Mouse (Mus musculus) heart, postnatal 0 days (tissue): ENCODE data around the gene Med17. TPM values are rescaled to one million over a fixed set of nuclear protein-coding genes. Genes with fewer than 3 reads are reported as not detected.

Source experiments
- ATAC-seq: fragments of 200-750 bp; cut with Nextera tagmentation; 2 replicates; pipeline ENCODE4 v1.8.0; 2017; ENCODE audit warnings: low read depth, moderate number of reproducible peaks, moderate library complexity; ENCODE audit not compliant: insufficient read depth
- DNase-seq: peaks from one replicate; pipeline ENCODE4 v3.0.0-alpha.2; 2016; ENCODE audit warnings: low spot score
- H3K27ac ChIP-seq: fragments of 300-500 bp; sonication (generic); 2 replicates; pipeline ENCODE4 v1.5.1; 2014; ENCODE audit warnings: low read depth, mild to moderate bottlenecking
- H3K27me3 ChIP-seq: fragments of 300-500 bp; sonication (generic); 2 replicates; pipeline ENCODE4 v1.6.1; 2014; ENCODE audit warnings: low read length, mixed read lengths; ENCODE audit not compliant: control insufficient read depth, insufficient read depth
- H3K36me3 ChIP-seq: fragments of 300-500 bp; sonication (generic); replicated peaks from 2 replicates; pipeline ENCODE4 v1.6.1; 2014; ENCODE audit warnings: low read length, mixed read lengths; ENCODE audit not compliant: control insufficient read depth, insufficient read depth
- H3K4me1 ChIP-seq: fragments of 300-500 bp; sonication (generic); 2 replicates; pipeline ENCODE4 v1.6.1; 2014; ENCODE audit warnings: antibody characterized with exemption; ENCODE audit not compliant: control insufficient read depth, insufficient read depth
- H3K4me2 ChIP-seq: fragments of 300-500 bp; sonication (generic); 2 replicates; pipeline ENCODE4 v1.6.1; 2014; ENCODE audit warnings: low read depth, mild to moderate bottlenecking, low read length, moderate library complexity
- H3K4me3 ChIP-seq: fragments of 300-500 bp; sonication (generic); 2 replicates; pipeline ENCODE4 v1.5.1; 2014; ENCODE audit warnings: low read depth, low read length
- H3K9ac ChIP-seq: fragments of 300-500 bp; sonication (generic); replicated peaks from 2 replicates; pipeline ENCODE4 v1.6.1; 2014; ENCODE audit warnings: low read depth, low read length, mixed read lengths
- H3K9me3 ChIP-seq: fragments of 300-500 bp; sonication (generic); replicated peaks from 2 replicates; pipeline ENCODE4 v1.6.1; 2016; ENCODE audit warnings: low read length; ENCODE audit not compliant: control insufficient read depth
- CTCF ChIP-seq: IDR thresholded peaks from 2 replicates; pipeline ENCODE4 v1.5.1; 2016; ENCODE audit warnings: antibody characterized with exemption, control low read depth, low read depth
- EP300 ChIP-seq: IDR thresholded peaks from 2 replicates; pipeline ENCODE4 v1.6.1; 2016; ENCODE audit warnings: antibody characterized with exemption, low read depth
- WGBS: fragments of 180-500 bp; shearing (Covaris S2); extraction: QIAGEN DNeasy Blood & Tissue Kit; methylation state at CpG from one replicate; pipeline ENCODE4 v1.1.7; 2014; 5-methylcytosine and 5-hydroxymethylcytosine counted together
- microRNA-seq: library from miRNA; unstranded; fragments of <30 nt; microRNA quantifications from one replicate; pipeline ENCODE4, GENCODE M21; 2016
- polyA plus RNA-seq: library from polyadenylated mRNA; unstranded; fragments of >200 nt; fragmentation: Nextera tagmentation; extraction: Ambion mirVana; gene quantifications from 2 replicates; pipeline ENCODE4 v1.2.1, GENCODE M21; 2015
- total RNA-seq: library from RNA; depleted of rRNA; stranded (reverse); fragments of >200 nt; gene quantifications from 2 replicates; pipeline ENCODE4 v1.2.3, GENCODE M21; 2014; ENCODE audit warnings: low replicate concordance; rRNA removed

Gene Med17
- total and polyA plus RNA-seq, 2 experiments from 2014 or later: 11.9 to 14.8 TPM

DNA sequence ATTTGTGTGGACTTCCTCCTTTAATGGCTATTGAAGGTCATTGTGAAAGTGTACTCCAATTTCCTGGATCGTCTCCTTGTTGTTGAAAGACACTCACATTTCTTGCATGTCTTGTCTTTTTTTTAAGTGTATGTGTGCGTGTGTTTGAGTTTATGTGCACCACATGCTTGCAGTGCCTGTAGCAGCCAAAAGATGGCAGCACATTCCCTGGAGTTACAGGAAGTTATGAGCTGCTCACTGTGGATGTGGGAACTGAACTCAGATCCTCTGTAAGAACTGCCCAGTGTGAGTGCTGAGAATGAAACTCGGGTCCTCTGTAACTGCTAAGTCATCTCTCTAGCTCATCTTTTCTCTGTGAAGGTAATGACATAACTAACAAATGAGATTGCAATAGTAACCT is 47.3 kb downstream of the Med17 start:
- 81% methylated on average over 3 of the region's 3 CpGs for WGBS
- Histone ChIP-seq H3K9ac (no peak overlapping the region), H3K9me3 (no peaks in the 10 kb centered on the region), H3K27me3 (no peaks in the 10 kb centered on the region), H3K4me1 (no peaks in the 10 kb centered on the region), H3K4me2 (no peak overlapping the region), H3K36me3 (no peaks in the 10 kb centered on the region), H3K4me3 (no peak overlapping the region), H3K27ac (no peak overlapping the region)
- DNase-seq (no peak), ATAC-seq (no peak)
- no peak for TF ChIP-seq EP300
- TF ChIP-seq CTCF: no peak

DNA sequence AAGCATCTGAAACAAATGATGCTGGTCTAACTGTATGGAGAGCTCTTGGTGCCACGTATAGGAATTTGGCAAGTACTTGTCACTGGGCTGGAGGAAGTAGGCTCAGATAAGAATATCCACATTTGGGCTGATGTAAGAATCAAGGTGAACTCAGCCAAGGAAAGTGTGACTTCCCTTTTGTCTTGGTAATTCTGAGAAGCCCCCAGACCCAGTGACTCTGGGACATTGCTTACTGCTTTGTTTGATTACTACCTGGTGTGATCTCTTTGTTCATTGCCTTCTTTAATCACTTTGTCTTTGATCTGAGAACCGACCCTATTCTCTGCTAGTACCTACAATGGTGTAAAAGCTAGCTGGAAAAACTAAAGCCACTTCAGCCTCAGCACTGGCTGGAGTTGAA is 54.8 kb downstream of the Med17 start:
- H3K4me1 ChIP-seq: no peaks in the 10 kb centered on the region
- TF ChIP-seq CTCF (no peak), EP300 (no peak)
- no peak overlapping the region for H3K4me2 ChIP-seq
- no peak overlapping the region for H3K4me3 ChIP-seq
- H3K9ac ChIP-seq: no peak overlapping the region
- no peak overlapping the region for H3K27ac ChIP-seq
- DNase-seq (no peak), ATAC-seq (no peak)
- H3K9me3 ChIP-seq: peaks cover 8% of the 10 kb centered on the region; the same call in 1 of the 2 replicates
- 51% methylated on average over 2 of the region's 2 CpGs for WGBS
- H3K27me3 ChIP-seq: no peaks in the 10 kb centered on the region
- no peaks in the 10 kb centered on the region for H3K36me3 ChIP-seq

DNA sequence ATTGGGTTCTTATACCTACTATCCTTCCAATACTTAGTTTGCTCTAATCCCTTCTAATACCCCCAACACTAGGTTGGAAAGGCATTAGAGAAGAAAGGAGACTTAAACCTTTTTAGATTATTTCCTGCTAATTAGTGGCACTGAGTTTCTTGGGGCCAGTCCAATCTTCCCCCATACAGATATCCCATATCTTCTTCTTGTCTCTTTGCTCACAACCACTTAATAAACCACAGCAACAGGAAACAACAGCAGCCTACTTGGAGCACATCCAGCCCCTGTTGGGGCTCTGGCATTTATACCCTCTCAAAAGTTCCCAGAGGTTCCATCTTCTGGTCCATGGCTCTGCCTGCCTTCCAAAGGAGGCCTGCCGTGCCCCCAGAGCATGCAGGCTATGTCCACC is 66.0 kb downstream of the Med17 start:
- Histone ChIP-seq H3K27ac (no peak overlapping the region), H3K27me3 (no peaks in the 10 kb centered on the region), H3K4me3 (no peak overlapping the region), H3K4me2 (no peak overlapping the region), H3K9ac (no peak overlapping the region), H3K36me3 (no peaks in the 10 kb centered on the region), H3K9me3 (no peaks in the 10 kb centered on the region), H3K4me1 (0 out of 2 replicates have a peak, but pooled peaks cover 4% of the 10 kb centered on the region)
- TF ChIP-seq CTCF (no peak), EP300 (no peak)
- no peak for ATAC-seq
- no peak for DNase-seq
- 55% methylated on average over 1 of the region's 1 CpGs for WGBS

DNA sequence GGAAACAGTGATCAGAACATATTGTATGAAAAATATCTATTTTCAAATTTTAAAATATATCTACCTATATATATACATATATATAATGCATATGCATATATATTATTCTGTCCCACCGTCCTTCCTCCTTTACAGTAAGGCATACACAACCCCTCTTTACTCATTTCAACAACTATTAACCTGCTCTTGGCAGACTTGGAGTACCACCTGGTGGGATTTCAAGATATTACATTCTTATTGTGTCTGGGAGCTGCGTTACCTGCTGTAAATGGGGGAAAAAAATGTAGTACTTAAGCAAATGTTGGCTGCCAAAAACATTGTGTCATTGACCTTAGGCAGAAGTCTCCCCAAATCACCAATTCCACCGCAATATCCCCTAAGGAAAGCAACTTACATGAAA is 67.9 kb downstream of the Med17 start:
- no peak for DNase-seq
- Histone ChIP-seq H3K27me3 (no peaks in the 10 kb centered on the region), H3K4me3 (no peak overlapping the region), H3K9ac (no peak overlapping the region), H3K4me1 (0 out of 2 replicates have a peak, but pooled peaks cover 4% of the 10 kb centered on the region), H3K27ac (no peak overlapping the region), H3K9me3 (no peaks in the 10 kb centered on the region), H3K4me2 (no peak overlapping the region), H3K36me3 (no peaks in the 10 kb centered on the region)
- 70% methylated on average over 3 of the region's 3 CpGs for WGBS
- TF ChIP-seq CTCF (peak; percentile 25; the same call in 1 of the 2 replicates), EP300 (no peak)
- ATAC-seq: no peak

Small RNA genes within 50 kb of the gene (microRNA-seq; reads per million reads assigned to microRNA genes)
- gene Gm49349 (not detected), gene mmu-mir-7650 (not detected)

Other genes starting within 250 kb of the Med17 start
- gene Panx1, start 234.5 kb downstream of the Med17 start, total RNA-seq: 2.4 and 7.4 TPM in 2 replicates
- 10.2 and 11.2 TPM in 2 replicates for gene Panx1, start 234.5 kb downstream of the Med17 start, polyA plus RNA-seq
- gene Hephl1, start 167.8 kb downstream of the Med17 start, total RNA-seq: not detected in 2 replicates
- gene Hephl1, start 167.8 kb downstream of the Med17 start, polyA plus RNA-seq: 0.03 TPM in 1 of 2 replicates, not detected in the other
- gene Vstm5, start 40.9 kb downstream of the Med17 start, total RNA-seq: 1.6 TPM in 2 replicates
- 1.1 and 1.5 TPM in 2 replicates for gene Vstm5, start 40.9 kb downstream of the Med17 start, polyA plus RNA-seq
- gene Taf1d, start 26.3 kb upstream of the Med17 start, total RNA-seq: 119 and 128 TPM in 2 replicates
- gene Taf1d, start 26.3 kb upstream of the Med17 start, polyA plus RNA-seq: 25.9 and 27.8 TPM in 2 replicates
- 1.6 and 6.6 TPM in 2 replicates for gene 4931406C07Rik, start 26.5 kb upstream of the Med17 start, total RNA-seq
- gene 4931406C07Rik, start 26.5 kb upstream of the Med17 start, polyA plus RNA-seq: 6.4 and 6.8 TPM in 2 replicates
- 9.2 and 10.2 TPM in 2 replicates for gene Cep295, start 77.9 kb upstream of the Med17 start, total RNA-seq
- gene Cep295, start 77.9 kb upstream of the Med17 start, polyA plus RNA-seq: 4.2 and 4.6 TPM in 2 replicates
- 6.0 and 11.5 TPM in 2 replicates for gene Smco4, start 213.5 kb upstream of the Med17 start, total RNA-seq
- gene Smco4, start 213.5 kb upstream of the Med17 start, polyA plus RNA-seq: 1.2 and 1.3 TPM in 2 replicates